Mouse (Mus musculus): ENCODE measurements at regions not wholly inside any gene's neighbourhood (a gene's known extent, or its start where the extent isn't known, plus 50 kb on each side); places are given as distances from the start of the nearest gene placed in this dataset.

- DNase-seq (ENCODE audit: extremely low read depth, low read depth, low spot score) = no peak
- Histone ChIP-seq H3K27ac (replicated peaks; ENCODE audit: insufficient read depth, low read depth, low read length) (no peak overlapping the region), H3K4me3 (ENCODE audit: insufficient read depth, low read depth, low read length) (no peak overlapping the region), H3K27me3 (ENCODE audit: control insufficient read depth, insufficient read depth, low read length) (no peaks in the 10 kb centered on the region), H3K4me1 (ENCODE audit: control insufficient read depth, insufficient read depth, low read length) (no peaks in the 10 kb centered on the region), H3K9ac (ENCODE audit: low read depth, low read length) (no peak overlapping the region), H3K36me3 (ENCODE audit: control insufficient read depth, insufficient read depth, low read length) (no peaks in the 10 kb centered on the region), H3K79me2 (ENCODE audit: control insufficient read depth, insufficient read depth, low read length) (no peaks in the 10 kb centered on the region)
- TF ChIP-seq CTCF (IDR thresholded peaks at IDR 0.05; ENCODE audit: low read depth, low read length) = no peak
- TF ChIP-seq POLR2A (IDR thresholded peaks at IDR 0.05; ENCODE audit: extremely low read depth, insufficient read depth, low read length) = no peak
- WGBS = 63% methylated on average over 3 of the region's 3 CpGs
Measured at GRCm38 (mm10) chr1:122463931-122464330, 896.1 kb upstream of the Ddx18 start.

GRCm38 (mm10) chr1:122459056-122459455, 891.3 kb upstream of the Ddx18 start:
- Histone ChIP-seq H3K79me2 (ENCODE audit: control insufficient read depth, insufficient read depth, low read length) (no peaks in the 10 kb centered on the region), H3K27ac (replicated peaks; ENCODE audit: insufficient read depth, low read depth, low read length) (no peak overlapping the region), H3K36me3 (ENCODE audit: control insufficient read depth, insufficient read depth, low read length) (no peaks in the 10 kb centered on the region), H3K4me3 (ENCODE audit: insufficient read depth, low read depth, low read length) (no peak overlapping the region), H3K4me1 (ENCODE audit: control insufficient read depth, insufficient read depth, low read length) (no peaks in the 10 kb centered on the region), H3K9ac (ENCODE audit: low read depth, low read length) (no peak overlapping the region), H3K27me3 (ENCODE audit: control insufficient read depth, insufficient read depth, low read length) (no peaks in the 10 kb centered on the region)
- 86% methylated on average over 2 of the region's 2 CpGs for WGBS
- DNase-seq (ENCODE audit: extremely low read depth, low read depth, low spot score) = no peak
- TF ChIP-seq POLR2A (IDR thresholded peaks at IDR 0.05; ENCODE audit: extremely low read depth, insufficient read depth, low read length) = no peak
- TF ChIP-seq CTCF (IDR thresholded peaks at IDR 0.05; ENCODE audit: low read depth, low read length) = no peak

GRCm38 (mm10) chr1:122454881-122455280, 887.1 kb upstream of the Ddx18 start:
- 71% methylated on average over 4 of the region's 4 CpGs for WGBS
- no peak for TF ChIP-seq CTCF (IDR thresholded peaks at IDR 0.05; ENCODE audit: low read depth, low read length)
- Histone ChIP-seq H3K9ac (ENCODE audit: low read depth, low read length) (no peak overlapping the region), H3K4me1 (ENCODE audit: control insufficient read depth, insufficient read depth, low read length) (no peaks in the 10 kb centered on the region), H3K36me3 (ENCODE audit: control insufficient read depth, insufficient read depth, low read length) (no peaks in the 10 kb centered on the region), H3K79me2 (ENCODE audit: control insufficient read depth, insufficient read depth, low read length) (no peaks in the 10 kb centered on the region), H3K27me3 (ENCODE audit: control insufficient read depth, insufficient read depth, low read length) (no peaks in the 10 kb centered on the region), H3K4me3 (ENCODE audit: insufficient read depth, low read depth, low read length) (no peak overlapping the region), H3K27ac (replicated peaks; ENCODE audit: insufficient read depth, low read depth, low read length) (no peak overlapping the region)
- no peak for DNase-seq (ENCODE audit: extremely low read depth, low read depth, low spot score)

- WGBS = 65% methylated on average over 3 of the region's 3 CpGs
- Histone ChIP-seq H3K79me2 (ENCODE audit: control insufficient read depth, insufficient read depth, low read length) (no peaks in the 10 kb centered on the region), H3K27ac (replicated peaks; ENCODE audit: insufficient read depth, low read depth, low read length) (no peak overlapping the region), H3K9ac (ENCODE audit: low read depth, low read length) (no peak overlapping the region), H3K36me3 (ENCODE audit: control insufficient read depth, insufficient read depth, low read length) (no peaks in the 10 kb centered on the region), H3K4me3 (ENCODE audit: insufficient read depth, low read depth, low read length) (no peak overlapping the region), H3K4me1 (ENCODE audit: control insufficient read depth, insufficient read depth, low read length) (no peaks in the 10 kb centered on the region), H3K27me3 (ENCODE audit: control insufficient read depth, insufficient read depth, low read length) (no peaks in the 10 kb centered on the region)
- DNase-seq (ENCODE audit: extremely low read depth, low read depth, low spot score) = no peak
- TF ChIP-seq CTCF (IDR thresholded peaks at IDR 0.05; ENCODE audit: low read depth, low read length) (no peak), POLR2A (IDR thresholded peaks at IDR 0.05; ENCODE audit: extremely low read depth, insufficient read depth, low read length) (no peak)
Measured at GRCm38 (mm10) chr1:122453617-122454016, 885.8 kb upstream of the Ddx18 start.

GRCm38 (mm10) chr1:122439358-122439757, 871.6 kb upstream of the Ddx18 start:
- Histone ChIP-seq H3K79me2 (ENCODE audit: control insufficient read depth, insufficient read depth, low read length) (no peaks in the 10 kb centered on the region), H3K27me3 (ENCODE audit: control insufficient read depth, insufficient read depth, low read length) (no peaks in the 10 kb centered on the region), H3K27ac (replicated peaks; ENCODE audit: insufficient read depth, low read depth, low read length) (no peak overlapping the region), H3K4me3 (ENCODE audit: insufficient read depth, low read depth, low read length) (no peak overlapping the region), H3K36me3 (ENCODE audit: control insufficient read depth, insufficient read depth, low read length) (no peaks in the 10 kb centered on the region), H3K4me1 (ENCODE audit: control insufficient read depth, insufficient read depth, low read length) (no peaks in the 10 kb centered on the region), H3K9ac (ENCODE audit: low read depth, low read length) (no peak overlapping the region)
- 57% methylated on average over 3 of the region's 3 CpGs for WGBS
- peak; percentile 17 for DNase-seq (ENCODE audit: extremely low read depth, low read depth, low spot score)
- TF ChIP-seq CTCF (IDR thresholded peaks at IDR 0.05; ENCODE audit: low read depth, low read length) (no peak), POLR2A (IDR thresholded peaks at IDR 0.05; ENCODE audit: extremely low read depth, insufficient read depth, low read length) (no peak)

GRCm38 (mm10) chr1:122423503-122423902, 855.7 kb upstream of the Ddx18 start:
- no peak overlapping the region for H3K4me3 ChIP-seq (ENCODE audit: insufficient read depth, low read depth, low read length)
- no peaks in the 10 kb centered on the region for H3K79me2 ChIP-seq (ENCODE audit: control insufficient read depth, insufficient read depth, low read length)
- no peak for TF ChIP-seq POLR2A (IDR thresholded peaks at IDR 0.05; ENCODE audit: extremely low read depth, insufficient read depth, low read length)
- TF ChIP-seq CTCF (IDR thresholded peaks at IDR 0.05; ENCODE audit: low read depth, low read length) = no peak
- H3K27ac ChIP-seq (replicated peaks; ENCODE audit: insufficient read depth, low read depth, low read length) = no peak overlapping the region
- H3K27me3 ChIP-seq (ENCODE audit: control insufficient read depth, insufficient read depth, low read length) = no peaks in the 10 kb centered on the region
- no peak overlapping the region for H3K9ac ChIP-seq (ENCODE audit: low read depth, low read length)
- no peaks in the 10 kb centered on the region for H3K36me3 ChIP-seq (ENCODE audit: control insufficient read depth, insufficient read depth, low read length)
- H3K4me1 ChIP-seq (ENCODE audit: control insufficient read depth, insufficient read depth, low read length) = no peaks in the 10 kb centered on the region
- WGBS = 77% methylated on average over 2 of the region's 2 CpGs
- no peak for DNase-seq (ENCODE audit: extremely low read depth, low read depth, low spot score)

Data from liver, adult 2 months (tissue).